Mouse (Mus musculus): ENCODE results near the gene Gm29427.

- no peak for TF ChIP-seq CTCF (IDR thresholded peaks at IDR 0.05)
- no peak for TF ChIP-seq EP300 (IDR thresholded peaks at IDR 0.05)
These were observed 28.2 kb upstream of the Gm29427 start for GRCm38 (mm10) chr1:130743775-130744174.
